Mouse (Mus musculus): ENCODE data around the gene Lsr. TPM values are rescaled to one million over a fixed set of nuclear protein-coding genes. Genes with fewer than 3 reads are reported as not detected.
A peak's percentile ranks its signal among the peaks of the same experiment; 100 is the strongest.

Lsr gene
- total and polyA plus RNA-seq, 2 experiments from 2014 or later = 4.0 to 6.2 TPM

GRCm38 (mm10) chr7:30920217-30920616 lies 53.0 kb downstream of the Lsr start:
- ATAC-seq (ENCODE audit: insufficient read depth, low read depth) (no peak), DNase-seq (ENCODE audit: low spot score) (no peak)
- no peaks in the 10 kb centered on the region for H3K4me1 ChIP-seq (ENCODE audit: control insufficient read depth, insufficient read depth)
- no peak overlapping the region for H3K4me2 ChIP-seq (ENCODE audit: low read depth, low read length)
- no peaks in the 10 kb centered on the region for H3K9me3 ChIP-seq (replicated peaks; ENCODE audit: control insufficient read depth, low read length)
- no peak overlapping the region for H3K27ac ChIP-seq (ENCODE audit: low read depth)
- whole genome bisulfite sequencing = 74% methylated on average over 3 of the region's 3 CpGs
- H3K9ac ChIP-seq (replicated peaks; ENCODE audit: low read depth, low read length) = no peak overlapping the region
- TF ChIP-seq CTCF (IDR thresholded peaks at IDR 0.05; ENCODE audit: low read depth) (no peak), EP300 (IDR thresholded peaks at IDR 0.05; ENCODE audit: low read depth) (no peak)
- 0 out of 2 replicates have a peak, but pooled peaks cover 3% of the 10 kb centered on the region for H3K27me3 ChIP-seq (ENCODE audit: control insufficient read depth, insufficient read depth, low read length)
- no peaks in the 10 kb centered on the region for H3K36me3 ChIP-seq (replicated peaks; ENCODE audit: control insufficient read depth, insufficient read depth, low read length)
- H3K4me3 ChIP-seq (ENCODE audit: low read depth, low read length) = no peak overlapping the region

- Histone ChIP-seq H3K27ac (ENCODE audit: low read depth) (no peak overlapping the region), H3K4me1 (ENCODE audit: control insufficient read depth, insufficient read depth) (no peaks in the 10 kb centered on the region), H3K4me3 (ENCODE audit: low read depth, low read length) (no peak overlapping the region), H3K4me2 (ENCODE audit: low read depth, low read length) (no peak overlapping the region), H3K36me3 (replicated peaks; ENCODE audit: control insufficient read depth, insufficient read depth, low read length) (no peaks in the 10 kb centered on the region), H3K27me3 (ENCODE audit: control insufficient read depth, insufficient read depth, low read length) (no peaks in the 10 kb centered on the region), H3K9ac (replicated peaks; ENCODE audit: low read depth, low read length) (no peak overlapping the region), H3K9me3 (replicated peaks; ENCODE audit: control insufficient read depth, low read length) (no peaks in the 10 kb centered on the region)
- WGBS = 35% methylated on average over 4 of the region's 4 CpGs
- no peak for DNase-seq (ENCODE audit: low spot score)
- ATAC-seq (ENCODE audit: insufficient read depth, low read depth) = no peak
- TF ChIP-seq EP300 (IDR thresholded peaks at IDR 0.05; ENCODE audit: low read depth) (no peak), CTCF (IDR thresholded peaks at IDR 0.05; ENCODE audit: low read depth) (no peak)
Observed at GRCm38 (mm10) chr7:30917219-30917618, 56.0 kb downstream of the Lsr start.

GRCm38 (mm10) chr7:30916713-30917112 lies 56.6 kb downstream of the Lsr start:
- DNase-seq (ENCODE audit: low spot score) (no peak), ATAC-seq (ENCODE audit: insufficient read depth, low read depth) (no peak)
- Histone ChIP-seq H3K4me1 (ENCODE audit: control insufficient read depth, insufficient read depth) (no peaks in the 10 kb centered on the region), H3K4me2 (ENCODE audit: low read depth, low read length) (no peak overlapping the region), H3K36me3 (replicated peaks; ENCODE audit: control insufficient read depth, insufficient read depth, low read length) (no peaks in the 10 kb centered on the region), H3K4me3 (ENCODE audit: low read depth, low read length) (no peak overlapping the region), H3K9me3 (replicated peaks; ENCODE audit: control insufficient read depth, low read length) (no peaks in the 10 kb centered on the region), H3K9ac (replicated peaks; ENCODE audit: low read depth, low read length) (no peak overlapping the region), H3K27ac (ENCODE audit: low read depth) (no peak overlapping the region), H3K27me3 (ENCODE audit: control insufficient read depth, insufficient read depth, low read length) (no peaks in the 10 kb centered on the region)
- WGBS = 39% methylated on average over 6 of the region's 6 CpGs
- TF ChIP-seq EP300 (IDR thresholded peaks at IDR 0.05; ENCODE audit: low read depth) = no peak

- Histone ChIP-seq H3K4me3 (ENCODE audit: low read depth, low read length) (no peak within 1 kb of the TSS), H3K9ac (replicated peaks; ENCODE audit: low read depth, low read length) (no peak within 1 kb of the TSS), H3K9me3 (replicated peaks; ENCODE audit: control insufficient read depth, low read length) (no peaks in the 10 kb centered on the region), H3K4me1 (ENCODE audit: control insufficient read depth, insufficient read depth) (no peaks in the 10 kb centered on the region), H3K27me3 (ENCODE audit: control insufficient read depth, insufficient read depth, low read length) (no peaks in the 10 kb centered on the region), H3K27ac (ENCODE audit: low read depth) (no peak within 1 kb of the TSS), H3K4me2 (ENCODE audit: low read depth, low read length) (no peak within 1 kb of the TSS), H3K36me3 (replicated peaks; ENCODE audit: control insufficient read depth, insufficient read depth, low read length) (no peaks in the 10 kb centered on the region)
- ATAC-seq (ENCODE audit: insufficient read depth, low read depth) = no peak
- TF ChIP-seq EP300 (IDR thresholded peaks at IDR 0.05; ENCODE audit: low read depth) (no peak), CTCF (IDR thresholded peaks at IDR 0.05; ENCODE audit: low read depth) (no peak)
- 70% methylated on average over 8 of the region's 8 CpGs for WGBS
- no peak for DNase-seq (ENCODE audit: low spot score)
Observed at GRCm38 (mm10) chr7:30914732-30915131, 58.5 kb downstream of the Lsr start, which contains the start of gene Mag. TSS of gene Mag (minus strand) at chr7:30914873.

- H3K27ac ChIP-seq (ENCODE audit: low read depth) = no peak overlapping the region
- H3K36me3 ChIP-seq (replicated peaks; ENCODE audit: control insufficient read depth, insufficient read depth, low read length) = no peaks in the 10 kb centered on the region
- peaks cover 15% of the 10 kb centered on the region; the same call in 1 of the 2 replicates for H3K27me3 ChIP-seq (ENCODE audit: control insufficient read depth, insufficient read depth, low read length)
- no peak overlapping the region for H3K9ac ChIP-seq (replicated peaks; ENCODE audit: low read depth, low read length)
- WGBS = 64% methylated on average over 6 of the region's 6 CpGs
- 0 out of 2 replicates have a peak, but pooled peaks cover 5% of the 10 kb centered on the region for H3K4me1 ChIP-seq (ENCODE audit: control insufficient read depth, insufficient read depth)
- DNase-seq (ENCODE audit: low spot score) (no peak), ATAC-seq (ENCODE audit: insufficient read depth, low read depth) (no peak)
- H3K4me3 ChIP-seq (ENCODE audit: low read depth, low read length) = no peak overlapping the region
- no peaks in the 10 kb centered on the region for H3K9me3 ChIP-seq (replicated peaks; ENCODE audit: control insufficient read depth, low read length)
- H3K4me2 ChIP-seq (ENCODE audit: low read depth, low read length) = no peak overlapping the region
- no peak for TF ChIP-seq EP300 (IDR thresholded peaks at IDR 0.05; ENCODE audit: low read depth)
- no peak for TF ChIP-seq CTCF (IDR thresholded peaks at IDR 0.05; ENCODE audit: low read depth)
Observed at GRCm38 (mm10) chr7:30909773-30910172, 63.5 kb downstream of the Lsr start.

GRCm38 (mm10) chr7:30908992-30909431 lies 64.3 kb downstream of the Lsr start:
- Histone ChIP-seq H3K27ac (ENCODE audit: low read depth) (no peak overlapping the region), H3K36me3 (replicated peaks; ENCODE audit: control insufficient read depth, insufficient read depth, low read length) (no peaks in the 10 kb centered on the region), H3K9me3 (replicated peaks; ENCODE audit: control insufficient read depth, low read length) (no peaks in the 10 kb centered on the region), H3K27me3 (ENCODE audit: control insufficient read depth, insufficient read depth, low read length) (peaks cover 15% of the 10 kb centered on the region; the same call in 1 of the 2 replicates), H3K4me2 (ENCODE audit: low read depth, low read length) (peak overlapping the region; percentile 34), H3K4me1 (ENCODE audit: control insufficient read depth, insufficient read depth) (0 out of 2 replicates have a peak, but pooled peaks cover 5% of the 10 kb centered on the region), H3K9ac (replicated peaks; ENCODE audit: low read depth, low read length) (no peak overlapping the region), H3K4me3 (ENCODE audit: low read depth, low read length) (no peak overlapping the region)
- WGBS = 28% methylated on average over 17 of the region's 17 CpGs
- TF ChIP-seq CTCF (IDR thresholded peaks at IDR 0.05; ENCODE audit: low read depth) (no peak), EP300 (IDR thresholded peaks at IDR 0.05; ENCODE audit: low read depth) (no peak)
- ATAC-seq (ENCODE audit: insufficient read depth, low read depth) (no peak), DNase-seq (ENCODE audit: low spot score) (no peak)
